9 mouse cellular contexts compared by ENCODE assay signal in genomic region chr13:40732085-40732484, GRCm38 (mm10). TPM values are rescaled to one million over a fixed set of nuclear protein-coding genes. Genes with fewer than 3 reads are reported as not detected.
DNase-seq lines count a peak whose midpoint lies in the region; ATAC-seq and TF ChIP-seq lines count a peak whose summit lies in the region.
"Had no signal": no experiment of that assay in that cellular context is flagged by ENCODE, and none has a peak within 500 bp of the region (broad histone marks: within the 10 kb centered on the region; RNA-seq: fewer than 3 reads in every experiment).

No protein-coding gene starts in this region.

- H3K27me3 ChIP-seq in forebrain, embryonic 12.5 days = peaks cover 92% of the 10 kb centered on the region
- peaks cover 61% of the 10 kb centered on the region for H3K27me3 ChIP-seq in forebrain, postnatal 0 days (ENCODE audit: insufficient read depth, low read length)
- H3K27me3 ChIP-seq in spleen, adult 2 months (ENCODE audit: control insufficient read depth, insufficient read depth, low read length) = peaks cover 70% of the 10 kb centered on the region
- peaks cover 86% of the 10 kb centered on the region for H3K27me3 ChIP-seq in midbrain, embryonic 11.5 days (ENCODE audit: control insufficient read depth, insufficient read depth, low read length)
- peaks cover 77% of the 10 kb centered on the region for H3K27me3 ChIP-seq in lung, postnatal 0 days (replicated peaks; ENCODE audit: insufficient read depth, low read length)

- no peak for DNase-seq in forebrain, postnatal 0 days
- no peak for DNase-seq in spleen, adult 2 months (ENCODE audit: low read depth in 1 of 2, low spot score in 2 of 2)
- DNase-seq in spleen, postnatal 10 days (ENCODE audit: low spot score in 2 of 2) = no peak
- DNase-seq in midbrain, embryonic 11.5 days (ENCODE audit: low spot score, missing footprints) = no peak
- no peak for DNase-seq in urinary bladder, postnatal 10 days (ENCODE audit: low spot score)
- DNase-seq in lung, postnatal 0 days (ENCODE audit: low spot score) = no peak
- DNase-seq in right cerebral cortex, postnatal 14 days = no peak

- peak overlapping the region; percentile 45; the same call in 1 of the 2 replicates for H3K4me3 ChIP-seq in forebrain, embryonic 12.5 days (replicated peaks)
- no peak overlapping the region for H3K4me3 ChIP-seq in forebrain, postnatal 0 days (ENCODE audit: low read depth, low read length)
- H3K4me3 ChIP-seq in spleen, adult 2 months (ENCODE audit: extremely low read depth, insufficient read depth, insufficient read length) = 0 out of 2 replicates have a peak overlapping the region, but pooled peaks have one; percentile 5
- peak overlapping the region; percentile 39 for H3K4me3 ChIP-seq in midbrain, embryonic 11.5 days (ENCODE audit: low read depth, low read length)
- no peak overlapping the region for H3K4me3 ChIP-seq in lung, postnatal 0 days (ENCODE audit: low read depth, low read length)

- no peaks in the 10 kb centered on the region for H3K9me3 ChIP-seq in forebrain, embryonic 12.5 days
- H3K9me3 ChIP-seq in forebrain, postnatal 0 days (ENCODE audit: low read length) = no peaks in the 10 kb centered on the region
- no peaks in the 10 kb centered on the region for H3K9me3 ChIP-seq in midbrain, embryonic 11.5 days (ENCODE audit: control insufficient read depth, low read length)
- H3K9me3 ChIP-seq in lung, postnatal 0 days (ENCODE audit: low read length) = no peaks in the 10 kb centered on the region

- TF ChIP-seq EP300 in lung, postnatal 0 days (IDR thresholded peaks at IDR 0.05) = no peak

- under 1% methylated on average over 11 of the region's 11 CpGs for whole genome bisulfite sequencing in forebrain, embryonic 12.5 days
- under 1% methylated on average over 11 of the region's 11 CpGs for WGBS in forebrain, postnatal 0 days
- 4% methylated on average over 11 of the region's 11 CpGs for WGBS in spleen, adult 2 months
- WGBS in midbrain, embryonic 11.5 days = under 1% methylated on average over 11 of the region's 11 CpGs
- WGBS in lung, postnatal 0 days = under 1% methylated on average over 11 of the region's 11 CpGs

- no peaks in the 10 kb centered on the region for H3K36me3 ChIP-seq in forebrain, embryonic 12.5 days (replicated peaks)
- no peaks in the 10 kb centered on the region for H3K36me3 ChIP-seq in forebrain, postnatal 0 days (ENCODE audit: insufficient read depth)
- H3K36me3 ChIP-seq in spleen, adult 2 months (ENCODE audit: control insufficient read depth, insufficient read depth, low read length) = no peaks in the 10 kb centered on the region
- H3K36me3 ChIP-seq in midbrain, embryonic 11.5 days (ENCODE audit: control insufficient read depth, insufficient read depth, low read length) = no peaks in the 10 kb centered on the region
- H3K36me3 ChIP-seq in lung, postnatal 0 days (ENCODE audit: insufficient read depth, low read length) = no peaks in the 10 kb centered on the region

- no peak overlapping the region for H3K9ac ChIP-seq in forebrain, embryonic 12.5 days
- H3K9ac ChIP-seq in forebrain, postnatal 0 days = no peak overlapping the region
- H3K9ac ChIP-seq in midbrain, embryonic 11.5 days (ENCODE audit: low read length) = peak overlapping the region; percentile 59
- no peak overlapping the region for H3K9ac ChIP-seq in lung, postnatal 0 days (replicated peaks; ENCODE audit: low read depth)

- no peak overlapping the region for H3K27ac ChIP-seq in forebrain, embryonic 12.5 days
- H3K27ac ChIP-seq in forebrain, postnatal 0 days (ENCODE audit: low read depth, low read length) = no peak overlapping the region
- H3K27ac ChIP-seq in spleen, adult 2 months (ENCODE audit: insufficient read depth, low read length) = no peak overlapping the region
- peak overlapping the region; percentile 63; the same call in 1 of the 2 replicates for H3K27ac ChIP-seq in midbrain, embryonic 11.5 days (ENCODE audit: low read depth, low read length)
- H3K27ac ChIP-seq in lung, postnatal 0 days (ENCODE audit: low read length) = no peak overlapping the region

- TF ChIP-seq POLR2A in spleen, adult 2 months (IDR thresholded peaks at IDR 0.05; ENCODE audit: low read depth, low read length) = no peak

- peak overlapping the region; percentile 70 for H3K4me2 ChIP-seq in forebrain, embryonic 12.5 days
- no peak overlapping the region for H3K4me2 ChIP-seq in forebrain, postnatal 0 days (ENCODE audit: low read depth)
- H3K4me2 ChIP-seq in midbrain, embryonic 11.5 days = peak overlapping the region; percentile 58
- H3K4me2 ChIP-seq in lung, postnatal 0 days (replicated peaks; ENCODE audit: low read depth, low read length) = no peak overlapping the region

- H3K4me1 ChIP-seq in forebrain, embryonic 12.5 days = peaks cover 29% of the 10 kb centered on the region
- H3K4me1 ChIP-seq in forebrain, postnatal 0 days (ENCODE audit: insufficient read depth) = peaks cover 3% of the 10 kb centered on the region; the same call in 1 of the 2 replicates
- peaks cover 3% of the 10 kb centered on the region; the same call in 1 of the 2 replicates for H3K4me1 ChIP-seq in spleen, adult 2 months (ENCODE audit: control insufficient read depth, insufficient read depth, insufficient read length)
- peaks cover 11% of the 10 kb centered on the region for H3K4me1 ChIP-seq in midbrain, embryonic 11.5 days (ENCODE audit: control insufficient read depth, insufficient read depth, low read length)
- peaks cover 8% of the 10 kb centered on the region for H3K4me1 ChIP-seq in lung, postnatal 0 days (ENCODE audit: insufficient read depth, low read depth, low read length)

- no peak for ATAC-seq in forebrain, embryonic 12.5 days (ENCODE audit: low FRiP score)
- no peak for ATAC-seq in forebrain, postnatal 0 days
- no peak for ATAC-seq in midbrain, embryonic 11.5 days (ENCODE audit: low FRiP score)
- no peak for ATAC-seq in lung, postnatal 0 days

- TF ChIP-seq CTCF in forebrain, postnatal 0 days (IDR thresholded peaks at IDR 0.05; ENCODE audit: low read depth) = no peak
- no peak for TF ChIP-seq CTCF in spleen, adult 2 months (IDR thresholded peaks at IDR 0.05; ENCODE audit: extremely low read depth, insufficient read depth, insufficient read length, insufficient replicate concordance)
- TF ChIP-seq CTCF in lung, postnatal 0 days (IDR thresholded peaks at IDR 0.05) = no peak

RNA-seq across cellular contexts. Expression of gene Tfap2a, which starts 6.1 kb away (rescaled TPM):
- polyA plus RNA-seq in forebrain, embryonic 12.5 days (2016; fragmentation: Nextera tagmentation; extraction: Ambion mirVana) = 1.6 and 2.0 TPM in 2 replicates
- 0.38 TPM in 1 of 2 replicates, not detected in the other for total RNA-seq in forebrain, postnatal 0 days (2014; rRNA removed)
- 0.18 and 0.28 TPM in 2 replicates for polyA plus RNA-seq in forebrain, postnatal 0 days (2015; fragmentation: Nextera tagmentation; extraction: Ambion mirVana)
- polyA plus RNA-seq in spleen, adult 2 months (2012; rRNA removed) = 0.14 and 0.19 TPM in 2 replicates
- polyA plus RNA-seq in midbrain, embryonic 11.5 days (2014; fragmentation: Nextera tagmentation; extraction: Ambion mirVana) = 3.0 and 4.7 TPM in 2 replicates
- polyA plus RNA-seq in lung, postnatal 0 days (2015; fragmentation: Nextera tagmentation; extraction: Ambion mirVana) = 0.05 and 0.16 TPM in 2 replicates
- total RNA-seq: liver, adult 2 months had no signal

Comparison
In these comparisons a context has a peak if more than half of its experiments do, and no peak if none do; other contexts are left out.
1. H3K4me2 ChIP-seq: peak in forebrain, embryonic 12.5 days (single experiment) and midbrain, embryonic 11.5 days (single experiment); none in forebrain, postnatal 0 days (single experiment) and lung, postnatal 0 days (single experiment).
2. H3K4me3 ChIP-seq: peak in forebrain, embryonic 12.5 days (single experiment), spleen, adult 2 months (single experiment) and midbrain, embryonic 11.5 days (single experiment); none in forebrain, postnatal 0 days (single experiment) and lung, postnatal 0 days (single experiment).